Mouse (Mus musculus): ENCODE results near the gene Riok1.

Gene Riok1

DNA sequence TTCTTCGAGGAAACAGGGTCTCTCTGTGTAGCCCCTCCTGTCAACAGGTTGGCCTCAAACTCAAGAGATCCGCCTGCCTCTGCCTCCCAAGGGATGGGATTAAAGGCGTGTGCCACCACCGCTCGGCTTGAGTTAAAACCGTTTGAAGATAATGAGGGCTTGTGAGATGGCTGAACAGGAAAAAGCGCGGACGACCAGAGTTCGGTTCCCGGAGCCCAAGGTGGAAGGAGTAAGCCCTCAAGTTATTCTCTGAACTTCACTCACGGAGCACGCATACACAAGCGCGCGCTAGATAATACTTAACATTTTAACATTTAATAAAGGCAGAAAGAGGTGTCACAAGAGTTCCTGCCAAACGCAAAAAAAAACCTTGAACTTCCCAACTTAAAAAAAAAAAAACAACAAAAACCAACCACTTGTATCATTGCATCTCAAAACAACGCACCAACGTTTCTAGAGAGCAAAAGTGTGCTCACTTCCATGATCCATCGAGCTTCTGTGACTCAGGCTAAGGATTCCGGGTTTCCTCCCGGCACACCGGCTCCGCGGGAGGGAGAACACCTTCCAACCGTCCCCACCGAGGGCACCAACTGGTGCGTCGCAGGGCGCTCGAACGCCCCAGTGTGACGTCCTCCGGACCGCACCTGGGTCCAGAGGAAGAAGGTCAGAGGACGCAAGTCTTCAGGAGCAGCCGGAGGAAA lies at the start of gene Riok1:
Gene Riok1 (plus strand): TSS at position 653 of the 701 bp plus-strand sequence.
- DNase-seq, result peak; percentile 1

- DNase-seq, result no peak
Measured at GRCm38 (mm10) chr13:37989701-37990100, 47.1 kb upstream of the Riok1 start.

DNA sequence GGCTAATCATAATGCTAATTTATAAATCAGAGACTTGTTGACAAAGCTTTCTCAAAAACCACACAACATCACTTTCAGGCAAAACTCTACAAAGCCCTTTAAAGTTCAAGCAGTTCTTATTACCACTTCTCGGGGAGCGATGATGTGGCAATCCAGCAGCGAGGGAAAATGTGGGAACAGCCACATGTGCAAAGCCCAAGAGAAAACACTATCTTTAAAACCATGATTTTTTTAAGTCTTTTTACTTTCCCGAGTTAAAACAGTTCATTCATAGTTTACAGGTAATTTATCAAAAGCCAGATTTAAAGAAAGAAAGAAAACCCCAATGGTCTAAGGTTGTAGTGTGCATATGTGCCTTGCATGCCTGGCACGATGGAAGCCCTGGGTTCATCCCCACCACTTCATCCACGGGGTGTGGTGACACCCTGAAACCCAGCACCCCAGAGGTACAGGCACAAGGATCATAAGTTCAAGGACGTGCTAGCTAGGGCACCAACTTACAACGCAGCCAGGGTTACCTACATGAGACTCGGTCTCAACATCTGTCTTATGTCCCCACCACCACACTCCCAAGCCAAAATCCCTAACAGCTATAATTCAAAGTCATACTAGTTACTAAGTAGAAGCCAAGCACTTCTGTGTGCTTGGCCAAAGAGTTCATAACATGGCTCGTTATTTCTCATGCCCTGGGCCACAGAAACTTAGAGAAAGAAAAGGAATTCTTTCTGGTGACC lies 44.0 kb upstream of the Riok1 start:
- DNase-seq, result peak; percentile 10

- DNase-seq, result no peak
Measured at GRCm38 (mm10) chr13:37993376-37993703, 43.5 kb upstream of the Riok1 start.

DNA sequence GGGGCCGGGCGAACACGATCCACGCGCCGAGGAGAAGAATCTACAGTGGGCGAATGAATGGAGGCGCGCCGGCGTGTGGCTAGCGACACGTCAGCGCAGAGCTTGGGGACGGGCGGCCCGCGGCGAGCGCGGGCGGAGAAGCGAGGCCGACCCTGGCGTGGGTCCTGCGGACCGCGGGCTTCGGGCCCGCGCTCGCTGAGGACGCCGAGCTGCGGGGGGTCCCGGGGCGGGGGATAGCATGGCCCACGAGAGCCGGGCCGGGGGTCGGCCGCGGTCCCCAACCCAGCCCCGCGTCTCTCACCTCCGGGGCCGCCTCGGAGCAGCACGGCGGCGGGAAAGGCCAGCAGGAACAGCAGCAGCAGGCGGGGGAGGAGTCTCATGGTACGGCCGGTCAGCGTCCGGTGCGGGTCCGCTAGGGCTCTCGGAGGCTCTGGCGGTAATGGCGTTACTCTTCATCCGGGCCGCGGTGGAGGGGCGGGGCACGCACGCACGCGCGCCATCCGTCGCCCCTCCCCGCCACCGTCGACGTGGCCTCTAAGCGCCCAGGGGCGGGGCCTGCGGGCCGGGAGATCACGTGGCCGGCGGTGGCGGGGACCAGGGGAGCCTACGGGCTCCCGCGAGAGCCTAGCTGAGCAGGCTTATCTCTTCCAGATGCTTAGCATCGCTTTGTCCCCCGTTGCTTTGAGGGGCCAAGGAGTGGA lies 42.9 kb upstream of the Riok1 start, which contains the start of gene Ssr1:
Gene Ssr1 (minus strand): TSS at position 514 of the 701 bp plus-strand sequence.
- peak; percentile 97 for DNase-seq

DNA sequence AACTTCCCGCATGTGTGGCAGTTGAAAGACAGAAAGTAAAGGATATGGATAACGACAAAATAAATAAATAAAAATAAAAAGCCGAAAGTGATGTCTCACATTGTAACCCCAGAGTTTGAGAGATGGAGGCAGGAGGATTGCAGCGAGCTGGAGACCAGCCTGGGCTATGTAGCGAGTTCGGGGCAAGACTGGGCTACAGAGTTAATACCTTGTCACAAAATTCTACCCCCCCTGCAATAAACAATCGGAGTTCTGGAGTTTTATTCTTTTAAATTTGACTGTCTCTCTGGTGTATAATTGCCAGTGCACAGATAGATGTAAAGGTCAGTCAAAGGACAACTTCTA lies 42.4 kb upstream of the Riok1 start:
- DNase-seq, result no peak

DNA sequence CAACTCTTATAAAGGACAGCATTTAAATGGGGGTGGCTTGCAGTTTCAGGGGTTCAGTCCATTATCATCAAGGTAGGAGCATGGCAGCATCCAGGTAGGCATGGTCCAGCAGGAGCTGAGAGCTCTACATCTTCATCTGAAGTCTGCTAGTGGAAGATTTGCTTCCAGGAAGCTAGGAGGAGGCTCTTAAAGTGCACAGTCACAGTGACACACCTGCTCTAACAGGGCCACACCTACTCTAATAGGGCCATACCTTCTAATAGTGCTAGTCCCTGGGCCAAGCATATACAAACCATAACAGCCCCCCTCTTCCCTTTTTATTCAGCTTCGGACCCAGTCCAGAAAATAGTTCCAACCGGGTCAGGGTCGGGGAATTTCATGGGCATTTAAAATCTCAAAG lies 37.1 kb upstream of the Riok1 start:
- no peak for DNase-seq

DNA sequence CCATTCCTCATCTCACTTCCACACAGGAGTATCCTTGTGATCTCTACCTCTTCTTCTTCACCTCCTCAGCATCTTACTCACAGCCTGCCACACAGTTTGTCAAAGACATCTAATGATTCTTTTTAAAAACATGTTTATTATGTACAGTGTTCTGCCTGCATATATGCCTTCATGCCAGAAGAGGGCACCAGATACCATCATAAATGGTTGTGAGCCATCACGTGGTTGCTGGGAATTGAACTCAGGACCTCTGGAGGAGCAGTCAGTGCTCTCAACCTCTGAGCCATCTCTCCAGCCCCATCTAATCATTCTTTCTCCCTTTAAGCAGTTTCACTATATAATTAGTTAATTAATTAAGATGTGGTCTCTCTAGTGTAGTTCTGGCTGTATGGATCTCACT lies 34.3 kb upstream of the Riok1 start:
- no peak for DNase-seq

- no peak for DNase-seq
Measured at GRCm38 (mm10) chr13:38007972-38008371, 28.8 kb upstream of the Riok1 start.

GRCm38 (mm10) chr13:38009721-38010408 lies 26.9 kb upstream of the Riok1 start:
- DNase-seq, result no peak

DNA sequence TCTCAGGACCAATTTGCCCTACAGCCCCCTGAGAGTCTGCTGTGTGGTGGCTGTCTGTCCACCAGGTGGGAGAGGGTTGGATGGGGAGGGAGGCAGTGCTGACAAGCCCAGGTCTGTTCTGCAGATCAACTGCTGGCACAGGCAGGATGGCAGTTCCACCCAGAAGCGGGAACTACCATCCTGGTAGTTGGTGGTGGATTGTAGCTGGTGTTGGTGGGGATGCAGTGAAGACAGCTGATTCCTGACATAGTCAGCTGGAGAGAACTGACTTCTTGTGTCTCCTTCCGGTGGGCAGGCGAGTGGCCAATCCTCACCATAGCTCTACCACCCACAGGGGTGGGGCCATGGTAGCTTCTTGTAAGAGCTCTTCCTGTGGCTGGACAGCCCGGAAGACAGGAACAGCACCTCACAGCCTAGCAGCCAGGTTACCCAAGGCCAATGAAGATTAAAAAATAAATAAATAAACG lies 26.3 kb upstream of the Riok1 start:
- DNase-seq, result no peak

GRCm38 (mm10) chr13:38012436-38012835 lies 24.4 kb upstream of the Riok1 start:
- no peak for DNase-seq

DNA sequence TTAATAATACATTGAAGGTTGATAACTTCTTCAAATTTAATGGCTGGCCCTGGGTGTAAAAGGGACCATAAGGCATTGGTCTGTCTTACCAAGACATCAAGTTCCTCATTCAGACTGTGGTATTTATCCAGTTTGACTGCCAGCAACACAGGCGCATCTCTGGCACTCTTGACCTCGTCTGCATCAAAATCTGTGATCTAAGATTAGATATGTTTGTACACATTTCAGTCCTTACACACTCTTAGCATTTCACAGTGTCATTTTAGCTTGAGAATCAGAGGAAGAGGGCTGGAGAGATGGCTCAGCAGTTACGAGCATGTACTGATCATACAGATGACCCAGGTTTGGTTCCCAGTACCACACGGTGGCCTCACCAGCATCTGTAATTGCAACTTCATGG lies 21.2 kb upstream of the Riok1 start:
- no peak for DNase-seq

GRCm38 (mm10) chr13:38018791-38019190 lies 18.0 kb upstream of the Riok1 start:
- no peak for DNase-seq

DNA sequence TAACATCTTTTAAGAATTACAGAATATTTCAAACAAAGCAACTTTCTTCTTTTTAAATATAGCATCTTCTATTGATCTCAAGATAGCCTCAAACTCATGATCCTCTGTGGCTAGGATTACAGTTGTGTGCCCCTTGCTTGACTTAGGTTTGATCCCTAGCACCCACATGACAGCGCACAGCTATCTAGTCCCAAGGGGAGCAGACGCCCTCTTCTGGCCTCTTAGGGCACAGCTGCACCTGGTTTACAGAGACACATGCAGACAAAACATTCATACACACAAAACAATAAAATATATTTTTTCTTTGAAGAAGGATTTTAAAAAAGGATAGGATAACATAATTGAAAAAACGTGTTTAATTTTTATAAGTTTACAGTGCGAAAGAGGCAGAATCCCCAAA lies 10.9 kb upstream of the Riok1 start:
- DNase-seq, result no peak

- DNase-seq, result no peak
Measured at GRCm38 (mm10) chr13:38027618-38028248, 9.1 kb upstream of the Riok1 start.

DNA sequence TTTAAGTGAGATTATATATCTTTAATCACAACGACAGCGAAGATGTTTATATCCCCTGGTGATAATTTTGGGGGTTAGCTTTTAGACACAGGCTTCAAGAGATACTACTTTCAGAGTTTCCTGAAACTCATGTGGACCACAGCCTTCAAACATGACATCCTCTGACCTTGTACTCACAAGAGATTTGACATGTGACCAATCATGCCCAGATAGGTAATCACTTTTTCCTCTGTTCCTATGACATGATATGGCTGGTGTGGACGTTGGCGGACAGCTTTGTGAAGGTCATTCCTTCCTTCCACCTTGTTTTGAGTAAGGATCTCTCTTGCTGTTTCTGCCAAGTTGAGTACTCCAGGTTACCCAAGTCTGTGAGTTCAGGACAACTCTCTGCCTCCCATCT lies 8.4 kb upstream of the Riok1 start:
- DNase-seq, result no peak

DNA sequence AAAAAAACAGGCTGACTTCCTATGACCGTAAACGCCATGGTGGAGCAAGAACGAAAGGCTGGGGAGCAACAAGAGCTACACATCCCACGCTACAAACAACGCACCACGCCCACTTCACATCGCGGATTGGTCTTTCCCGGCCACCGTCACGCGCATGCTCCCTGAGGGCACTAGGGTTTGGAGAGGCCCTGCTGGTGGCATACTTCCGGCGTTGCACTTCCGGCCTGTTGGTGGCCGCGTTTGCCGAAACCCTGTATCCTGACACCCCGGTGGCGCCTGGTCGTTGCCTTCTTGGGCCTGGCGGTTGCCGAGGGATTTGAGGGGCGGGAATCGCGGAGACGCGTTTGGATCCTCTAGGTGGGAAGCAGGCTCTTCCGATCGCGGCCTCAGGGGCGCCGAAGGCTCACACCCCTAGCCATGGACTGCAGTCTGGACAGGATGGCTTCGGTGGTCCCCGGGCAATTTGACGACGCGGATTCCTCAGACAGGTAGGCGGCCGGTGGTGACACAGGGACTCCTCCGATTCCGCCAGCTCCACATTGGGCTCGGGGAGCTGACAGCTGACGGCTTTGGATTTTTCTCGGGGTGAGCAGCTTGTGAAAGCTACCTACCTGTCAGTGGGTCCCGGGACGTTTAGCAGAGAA lies 371 bp downstream of the Riok1 start, which contains the start of gene Cage1:
Gene Cage1 (minus strand): TSS at position 26 of the 644 bp plus-strand sequence.
- DNase-seq, result peak; percentile 97

- DNase-seq, result peak; percentile 1
Measured at GRCm38 (mm10) chr13:38037811-38038210, 1.0 kb downstream of the Riok1 start.

DNA sequence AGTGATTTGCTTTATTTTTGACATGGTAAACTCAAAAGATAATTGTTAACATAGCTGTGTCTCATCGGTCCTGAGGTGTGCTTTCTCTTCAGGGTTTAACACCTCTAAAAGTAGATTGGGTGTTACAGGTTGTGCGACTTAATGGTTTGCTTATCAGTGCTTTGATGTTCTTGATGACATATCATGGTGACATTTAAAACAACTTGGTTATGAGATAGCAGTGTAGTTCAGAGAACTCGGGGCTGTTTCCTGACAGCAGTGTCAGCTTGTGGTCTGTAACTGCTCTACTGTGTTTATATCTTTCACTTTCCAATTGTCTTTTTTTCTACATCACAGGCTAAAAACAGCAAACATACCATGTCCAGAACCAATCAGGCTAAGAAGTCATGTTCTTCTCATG lies 13.1 kb downstream of the Riok1 start:
- no peak for DNase-seq

GRCm38 (mm10) chr13:38062678-38063077 lies 25.9 kb downstream of the Riok1 start:
- no peak for DNase-seq

Data from lung, postnatal 14 days (tissue).